Mouse (Mus musculus): ENCODE measurements around the gene Wscd1. TPM values are rescaled to one million over a fixed set of nuclear protein-coding genes. Genes with fewer than 3 reads are reported as not detected.
"Not testable (repeated sequence)": the region's sequence is repeated elsewhere in the genome, so short reads cannot be mapped to it uniquely, and the experiment has no call there.

Gene Wscd1
- total RNA-seq, 1 experiment from 2014 or later = not detected

GRCm38 (mm10) chr11:71812921-71813320 is 63.2 kb downstream of the Wscd1 start:
- ATAC-seq (replicated peaks in 1 of 2; ENCODE audit: insufficient read depth in 1 of 2, low FRiP score in 2 of 2, low TSS enrichment in 1 of 2, low read depth in 1 of 2, poor library complexity in 2 of 2, severe bottlenecking in 2 of 2) = no peak

- ATAC-seq (replicated peaks in 1 of 2; ENCODE audit: insufficient read depth in 1 of 2, low FRiP score in 2 of 2, low TSS enrichment in 1 of 2, low read depth in 1 of 2, poor library complexity in 2 of 2, severe bottlenecking in 2 of 2) = no peak
These were observed 64.8 kb downstream of the Wscd1 start for GRCm38 (mm10) chr11:71814511-71814910.

GRCm38 (mm10) chr11:71815326-71815725 is 65.6 kb downstream of the Wscd1 start:
- ATAC-seq (replicated peaks in 1 of 2; ENCODE audit: insufficient read depth in 1 of 2, low FRiP score in 2 of 2, low TSS enrichment in 1 of 2, low read depth in 1 of 2, poor library complexity in 2 of 2, severe bottlenecking in 2 of 2) = no peak

GRCm38 (mm10) chr11:71816918-71817317 is 67.2 kb downstream of the Wscd1 start:
- no peak for ATAC-seq (replicated peaks in 1 of 2; ENCODE audit: insufficient read depth in 1 of 2, low FRiP score in 2 of 2, low TSS enrichment in 1 of 2, low read depth in 1 of 2, poor library complexity in 2 of 2, severe bottlenecking in 2 of 2)

- no peak for ATAC-seq (replicated peaks in 1 of 2; ENCODE audit: insufficient read depth in 1 of 2, low FRiP score in 2 of 2, low TSS enrichment in 1 of 2, low read depth in 1 of 2, poor library complexity in 2 of 2, severe bottlenecking in 2 of 2)
These were observed 67.6 kb downstream of the Wscd1 start for GRCm38 (mm10) chr11:71817341-71817740.

- no peak for ATAC-seq (replicated peaks in 1 of 2; ENCODE audit: insufficient read depth in 1 of 2, low FRiP score in 2 of 2, low TSS enrichment in 1 of 2, low read depth in 1 of 2, poor library complexity in 2 of 2, severe bottlenecking in 2 of 2)
These were observed 68.4 kb downstream of the Wscd1 start for GRCm38 (mm10) chr11:71818111-71818510.

GRCm38 (mm10) chr11:71819901-71820300 is 70.2 kb downstream of the Wscd1 start:
- ATAC-seq (replicated peaks in 1 of 2; ENCODE audit: insufficient read depth in 1 of 2, low FRiP score in 2 of 2, low TSS enrichment in 1 of 2, low read depth in 1 of 2, poor library complexity in 2 of 2, severe bottlenecking in 2 of 2) = no peak

- ATAC-seq (replicated peaks in 1 of 2; ENCODE audit: insufficient read depth in 1 of 2, low FRiP score in 2 of 2, low TSS enrichment in 1 of 2, low read depth in 1 of 2, poor library complexity in 2 of 2, severe bottlenecking in 2 of 2) = no peak
These were observed 71.1 kb downstream of the Wscd1 start for GRCm38 (mm10) chr11:71820847-71821246.

GRCm38 (mm10) chr11:71821526-71821925 is 71.8 kb downstream of the Wscd1 start:
- not testable (repeated sequence) for ATAC-seq (replicated peaks in 1 of 2; ENCODE audit: insufficient read depth in 1 of 2, low FRiP score in 2 of 2, low TSS enrichment in 1 of 2, low read depth in 1 of 2, poor library complexity in 2 of 2, severe bottlenecking in 2 of 2)

- ATAC-seq (replicated peaks in 1 of 2; ENCODE audit: insufficient read depth in 1 of 2, low FRiP score in 2 of 2, low TSS enrichment in 1 of 2, low read depth in 1 of 2, poor library complexity in 2 of 2, severe bottlenecking in 2 of 2) = no peak
These were observed 72.3 kb downstream of the Wscd1 start for GRCm38 (mm10) chr11:71822031-71822430.

GRCm38 (mm10) chr11:71824971-71825370 is 75.3 kb downstream of the Wscd1 start:
- ATAC-seq (replicated peaks in 1 of 2; ENCODE audit: insufficient read depth in 1 of 2, low FRiP score in 2 of 2, low TSS enrichment in 1 of 2, low read depth in 1 of 2, poor library complexity in 2 of 2, severe bottlenecking in 2 of 2) = no peak

All from hematopoietic stem cell, adult 5-6 weeks (primary cell).